In genomic region chr10:10320364-10321083, GRCm38 (mm10) we compare ENCODE assay signal across 8 mouse cellular contexts.
A peak's percentile ranks its signal among the peaks of the same experiment; 100 is the strongest.
DNase-seq lines count a peak whose midpoint lies in the region; ATAC-seq and TF ChIP-seq lines count a peak whose summit lies in the region.

No protein-coding gene starts in this region.

- no peak for TF ChIP-seq POLR2A in cortical plate, adult 2 months (IDR thresholded peaks at IDR 0.05; ENCODE audit: extremely low read depth, insufficient read depth, low read length)

- peaks cover 3% of the 10 kb centered on the region for H3K4me1 ChIP-seq in cortical plate, adult 2 months (ENCODE audit: control insufficient read depth, insufficient read depth, low read length)
- H3K4me1 ChIP-seq in hindbrain, embryonic 13.5 days (replicated peaks), result peaks cover 12% of the 10 kb centered on the region
- H3K4me1 ChIP-seq in midbrain, embryonic 15.5 days, result peaks cover 9% of the 10 kb centered on the region; the same call in 1 of the 2 replicates

- no peaks in the 10 kb centered on the region for H3K27me3 ChIP-seq in hindbrain, embryonic 13.5 days
- H3K27me3 ChIP-seq in midbrain, embryonic 15.5 days (replicated peaks), result no peaks in the 10 kb centered on the region

- H3K4me2 ChIP-seq in hindbrain, embryonic 13.5 days, result peak overlapping the region; percentile 58
- peak overlapping the region; percentile 56 for H3K4me2 ChIP-seq in midbrain, embryonic 15.5 days

- no peak overlapping the region for H3K9ac ChIP-seq in hindbrain, embryonic 13.5 days
- peak overlapping the region; percentile 19; the same call in 1 of the 2 replicates for H3K9ac ChIP-seq in midbrain, embryonic 15.5 days

- no peaks in the 10 kb centered on the region for H3K9me3 ChIP-seq in hindbrain, embryonic 13.5 days
- H3K9me3 ChIP-seq in midbrain, embryonic 15.5 days, result no peaks in the 10 kb centered on the region

- H3K4me3 ChIP-seq in cortical plate, adult 2 months (ENCODE audit: insufficient read depth, low read length), result peak overlapping the region; percentile 17
- H3K4me3 ChIP-seq in hindbrain, embryonic 13.5 days, result peak overlapping the region; percentile 27
- peak overlapping the region; percentile 30 for H3K4me3 ChIP-seq in midbrain, embryonic 15.5 days

- TF ChIP-seq CTCF in cortical plate, adult 2 months (IDR thresholded peaks at IDR 0.05; ENCODE audit: extremely low read depth, insufficient read depth, low read length), result no peak

- WGBS in hindbrain, embryonic 13.5 days, result 51% methylated on average over 10 of the region's 10 CpGs
- 33% methylated on average over 10 of the region's 10 CpGs for WGBS in midbrain, embryonic 15.5 days

- H3K27ac ChIP-seq in cortical plate, adult 2 months (ENCODE audit: insufficient read depth, low read length), result peak overlapping the region; percentile 88
- H3K27ac ChIP-seq in hindbrain, embryonic 13.5 days, result no peak overlapping the region
- H3K27ac ChIP-seq in midbrain, embryonic 15.5 days, result no peak overlapping the region

- intact Hi-C loops in left cerebral cortex, postnatal 14 days (cut with DNase I), result loop anchor here (5.0 kb wide), 3 partner anchors 223 to 508 kb away; no protein-coding TSS in a partner anchor

- no peaks in the 10 kb centered on the region for H3K36me3 ChIP-seq in hindbrain, embryonic 13.5 days
- no peaks in the 10 kb centered on the region for H3K36me3 ChIP-seq in midbrain, embryonic 15.5 days (replicated peaks)

- peak; percentile 60 for ATAC-seq in hindbrain, embryonic 13.5 days (ENCODE audit: low FRiP score)
- peak; percentile 64 for ATAC-seq in midbrain, embryonic 15.5 days (replicated peaks)

- peak; percentile 26 to 27 for DNase-seq in left cerebral cortex, postnatal 14 days (ENCODE audit: low spot score in 2 of 2)
- DNase-seq in left cerebral cortex, adult 18-20 months (ENCODE audit: low spot score in 2 of 2), result no peak
- no peak for DNase-seq in urinary bladder, adult 2 months (ENCODE audit: low spot score)
- no peak for DNase-seq in spleen, postnatal 4 days (ENCODE audit: low spot score in 2 of 2)
- DNase-seq in thymus, postnatal 14 days, result no peak

Comparison
In these comparisons a context has a peak if more than half of its experiments do, and no peak if none do; other contexts are left out.
1. DNase-seq: peak in left cerebral cortex, postnatal 14 days (2 of 2); none in left cerebral cortex, adult 18-20 months (0 of 2), urinary bladder, adult 2 months (single experiment), spleen, postnatal 4 days (0 of 2) and thymus, postnatal 14 days (single experiment).
2. Peak in every context shown above with its lines, with median percentiles within 50 percentile points of each other: H3K4me3 ChIP-seq.